Mouse (Mus musculus): ENCODE data around the gene Smoc2.

DNA sequence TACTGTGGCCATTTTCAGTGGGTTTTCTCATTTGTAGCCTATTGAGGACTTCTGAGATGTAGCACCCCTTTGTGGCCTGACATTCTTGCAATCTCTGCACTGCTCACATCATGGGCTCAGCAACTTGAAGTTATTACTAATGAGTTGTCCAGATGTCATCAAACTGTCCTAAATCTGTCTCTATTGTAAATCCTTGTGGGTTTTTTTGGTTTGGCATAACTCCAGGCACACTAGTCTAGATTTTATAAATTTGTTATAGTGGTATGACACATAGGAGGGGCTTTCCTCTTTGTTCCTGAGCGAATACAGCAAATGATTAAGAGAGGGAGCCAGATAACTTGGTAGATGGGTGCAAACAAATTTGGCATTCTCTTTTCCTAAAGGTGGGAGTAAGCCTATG is 35.0 kb downstream of the Smoc2 start:
- TF ChIP-seq CTCF (IDR thresholded peaks at IDR 0.05; ENCODE audit: extremely low read depth, insufficient read depth, insufficient read length, insufficient replicate concordance) = no peak
- no peak for TF ChIP-seq POLR2A (IDR thresholded peaks at IDR 0.05; ENCODE audit: low read depth, low read length)

Data from spleen, adult 2 months (tissue).